Mouse (Mus musculus) neural tube, embryonic 14.5 days (tissue): ENCODE measurements around the gene Erc1. TPM values are rescaled to one million over a fixed set of nuclear protein-coding genes. Genes with fewer than 3 reads are reported as not detected.

Experiments used
- ATAC-seq: fragments of 200-750 bp; cut with Nextera tagmentation; 2 replicates; pipeline ENCODE4 v1.8.0; 2017; ENCODE audit warnings: low read depth, mild to moderate bottlenecking, moderate TSS enrichment, moderate library complexity
- H3K27ac ChIP-seq: fragments of 300-500 bp; sonication (generic); 2 replicates; pipeline ENCODE4 v1.5.1; 2014; ENCODE audit warnings: low read depth, mild to moderate bottlenecking, control low read depth, low read length, moderate library complexity, mixed read lengths
- H3K27me3 ChIP-seq: fragments of 300-500 bp; sonication (generic); 2 replicates; pipeline ENCODE4 v1.6.1; 2014; ENCODE audit warnings: low read length; ENCODE audit not compliant: control insufficient read depth, insufficient read depth
- H3K36me3 ChIP-seq: fragments of 300-500 bp; sonication (generic); 2 replicates; pipeline ENCODE4 v1.6.1; 2014; ENCODE audit warnings: low read length, mixed read lengths; ENCODE audit not compliant: control insufficient read depth, insufficient read depth
- H3K4me1 ChIP-seq: fragments of 300-500 bp; sonication (generic); 2 replicates; pipeline ENCODE4 v1.6.1; 2014; ENCODE audit warnings: low read length; ENCODE audit not compliant: control insufficient read depth, insufficient read depth
- H3K4me2 ChIP-seq: fragments of 300-500 bp; sonication (generic); 2 replicates; pipeline ENCODE4 v1.6.1; 2014; ENCODE audit warnings: mild to moderate bottlenecking, low read depth, low read length, control low read depth
- H3K4me3 ChIP-seq: fragments of 300-500 bp; sonication (generic); 2 replicates; pipeline ENCODE4 v1.5.1; 2014; ENCODE audit warnings: low read depth, low read length, control low read depth, mixed read lengths
- H3K9ac ChIP-seq: fragments of 300-500 bp; sonication (generic); replicated peaks from 2 replicates; pipeline ENCODE4 v1.6.1; 2014; ENCODE audit warnings: low read depth, mild to moderate bottlenecking, control low read depth, low read length, mixed read lengths
- H3K9me3 ChIP-seq: fragments of 300-500 bp; sonication (generic); 2 replicates; pipeline ENCODE4 v1.6.1; 2016; ENCODE audit warnings: low read length; ENCODE audit not compliant: control insufficient read depth
- WGBS: fragments of 180-500 bp; shearing (Covaris S2); extraction: QIAGEN DNeasy Blood & Tissue Kit; methylation state at CpG from one replicate; pipeline ENCODE4 v1.1.7; 2014; 5-methylcytosine and 5-hydroxymethylcytosine counted together
- polyA plus RNA-seq: library from polyadenylated mRNA; unstranded; fragments of >200 nt; fragmentation: Nextera tagmentation; extraction: Ambion mirVana; gene quantifications from 2 replicates; pipeline ENCODE4 v1.2.1, GENCODE M21; 2014

Erc1 gene
- polyA plus RNA-seq, 1 experiment from 2014 or later, result 66.1 TPM

DNA sequence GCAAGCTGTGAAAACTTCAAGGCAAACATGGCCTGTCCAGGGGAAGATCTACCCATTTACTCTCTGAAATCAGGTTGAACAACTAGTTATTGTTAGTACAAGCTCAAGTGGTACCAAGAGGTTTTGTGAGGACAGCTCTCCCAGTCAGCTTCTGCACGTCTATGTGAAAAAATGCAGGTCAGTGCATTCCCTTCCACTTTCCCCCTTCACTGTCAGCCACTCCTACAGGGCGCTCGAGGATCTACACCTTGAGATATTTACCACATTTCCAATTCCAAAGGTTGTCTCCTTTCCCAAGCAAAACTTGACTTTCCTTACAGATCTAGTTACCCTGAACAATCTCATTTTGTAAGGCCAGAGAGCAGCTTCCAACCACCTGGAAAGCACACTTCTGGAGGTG, 66.9 kb downstream of the Erc1 start:
- Histone ChIP-seq H3K27ac (no peak overlapping the region), H3K4me3 (no peak overlapping the region), H3K9me3 (no peaks in the 10 kb centered on the region), H3K9ac (no peak overlapping the region), H3K36me3 (no peaks in the 10 kb centered on the region), H3K4me2 (no peak overlapping the region), H3K4me1 (no peaks in the 10 kb centered on the region), H3K27me3 (no peaks in the 10 kb centered on the region)
- 90% methylated on average over 3 of the region's 3 CpGs for WGBS
- ATAC-seq, result no peak

DNA sequence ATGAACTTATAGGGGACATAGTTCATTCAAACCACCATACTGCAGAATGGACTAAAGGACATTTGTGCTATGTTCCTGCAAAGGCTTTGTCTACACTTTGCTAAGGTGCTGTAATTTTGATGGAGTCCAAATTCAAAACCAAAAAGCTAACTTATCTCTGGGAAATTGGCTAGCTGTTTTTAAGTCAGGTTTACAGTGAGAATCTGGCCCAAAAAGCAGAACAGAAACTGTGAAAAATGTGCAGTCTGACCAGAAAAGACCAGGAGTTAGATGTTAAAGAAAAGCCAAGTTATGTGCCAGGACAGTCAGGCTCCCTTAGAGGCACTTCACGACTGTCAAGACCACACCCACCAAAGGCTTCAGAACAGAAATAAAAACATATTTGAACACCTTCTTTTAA, 79.2 kb downstream of the Erc1 start:
- H3K9me3 ChIP-seq, result no peaks in the 10 kb centered on the region
- no peaks in the 10 kb centered on the region for H3K27me3 ChIP-seq
- H3K36me3 ChIP-seq, result peaks cover 2% of the 10 kb centered on the region; the same call in 1 of the 2 replicates
- no peak overlapping the region for H3K4me3 ChIP-seq
- ATAC-seq, result no peak
- H3K9ac ChIP-seq, result no peak overlapping the region
- 87% methylated on average over 1 of the region's 1 CpGs for WGBS
- no peaks in the 10 kb centered on the region for H3K4me1 ChIP-seq
- no peak overlapping the region for H3K4me2 ChIP-seq
- H3K27ac ChIP-seq, result no peak overlapping the region

DNA sequence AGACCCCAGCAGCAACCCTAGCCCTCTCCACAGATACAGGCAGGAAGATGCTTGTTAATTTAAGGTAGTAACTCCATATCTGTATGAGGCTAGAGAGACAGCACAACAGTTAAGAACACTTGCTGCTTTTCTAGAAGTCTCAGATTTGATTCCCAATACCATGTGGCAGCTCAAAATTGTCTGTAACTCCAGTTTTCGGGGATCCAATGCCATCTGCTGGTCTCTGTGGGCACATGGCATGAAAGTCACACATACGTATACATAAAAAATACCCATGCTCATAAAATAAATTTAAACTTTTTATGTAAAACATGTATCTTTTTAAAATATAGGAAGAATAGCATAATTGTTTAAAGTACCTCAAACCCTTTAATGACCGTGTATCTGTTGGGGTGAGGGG, 83.6 kb downstream of the Erc1 start:
- no peak overlapping the region for H3K27ac ChIP-seq
- H3K4me1 ChIP-seq, result no peaks in the 10 kb centered on the region
- H3K9me3 ChIP-seq, result no peaks in the 10 kb centered on the region
- no peak for ATAC-seq
- WGBS, result 94% methylated on average over 3 of the region's 3 CpGs
- no peaks in the 10 kb centered on the region for H3K36me3 ChIP-seq
- no peaks in the 10 kb centered on the region for H3K27me3 ChIP-seq
- H3K4me2 ChIP-seq, result no peak overlapping the region
- no peak overlapping the region for H3K9ac ChIP-seq
- no peak overlapping the region for H3K4me3 ChIP-seq

DNA sequence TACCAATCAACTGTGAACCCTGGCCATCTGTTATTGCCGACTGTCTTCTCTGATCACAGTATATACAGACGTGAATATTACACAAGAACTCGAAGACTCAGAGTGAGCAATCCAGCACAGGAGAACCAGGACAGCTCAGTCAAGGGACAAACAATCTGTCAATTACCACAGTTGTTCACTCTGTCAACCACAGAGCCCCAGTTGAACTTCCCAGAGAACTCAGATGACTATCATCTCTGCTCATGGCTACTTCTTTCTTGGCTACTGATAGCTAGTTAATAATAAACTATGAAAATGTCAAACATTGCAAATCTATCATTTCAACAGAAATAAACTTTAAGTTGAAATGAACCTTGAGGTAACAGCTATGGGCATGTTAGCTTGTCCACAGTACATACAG, 88.1 kb downstream of the Erc1 start:
- Histone ChIP-seq H3K9ac (no peak overlapping the region), H3K9me3 (no peaks in the 10 kb centered on the region), H3K36me3 (no peaks in the 10 kb centered on the region), H3K27ac (no peak overlapping the region), H3K27me3 (no peaks in the 10 kb centered on the region), H3K4me2 (no peak overlapping the region), H3K4me1 (no peaks in the 10 kb centered on the region), H3K4me3 (no peak overlapping the region)
- ATAC-seq, result no peak
- 86% methylated on average over 3 of the region's 3 CpGs for WGBS

DNA sequence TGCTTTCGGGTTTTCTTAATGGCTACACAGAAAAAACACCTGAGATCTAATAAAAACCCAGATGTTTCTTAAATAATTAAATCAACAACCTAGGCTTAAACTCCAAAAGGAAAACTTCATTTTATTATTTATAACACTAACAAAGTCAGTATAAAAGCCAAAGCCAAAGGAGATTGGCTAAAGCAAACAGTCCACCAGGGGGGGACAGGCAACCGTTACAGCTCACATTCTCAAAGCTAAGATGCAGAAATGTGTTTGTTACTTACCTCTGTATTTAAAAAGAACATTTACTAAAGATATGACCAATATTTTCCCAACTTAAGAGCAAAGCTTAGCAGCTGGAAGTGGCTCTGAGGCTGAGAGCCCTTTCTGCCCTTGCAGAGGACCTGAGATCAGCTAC, 89.5 kb downstream of the Erc1 start:
- H3K4me3 ChIP-seq, result no peak overlapping the region
- no peaks in the 10 kb centered on the region for H3K9me3 ChIP-seq
- no peaks in the 10 kb centered on the region for H3K27me3 ChIP-seq
- no peak for ATAC-seq
- no peak overlapping the region for H3K4me2 ChIP-seq
- 88% methylated on average over 2 of the region's 2 CpGs for WGBS
- no peaks in the 10 kb centered on the region for H3K36me3 ChIP-seq
- no peak overlapping the region for H3K27ac ChIP-seq
- H3K4me1 ChIP-seq, result no peaks in the 10 kb centered on the region
- no peak overlapping the region for H3K9ac ChIP-seq

DNA sequence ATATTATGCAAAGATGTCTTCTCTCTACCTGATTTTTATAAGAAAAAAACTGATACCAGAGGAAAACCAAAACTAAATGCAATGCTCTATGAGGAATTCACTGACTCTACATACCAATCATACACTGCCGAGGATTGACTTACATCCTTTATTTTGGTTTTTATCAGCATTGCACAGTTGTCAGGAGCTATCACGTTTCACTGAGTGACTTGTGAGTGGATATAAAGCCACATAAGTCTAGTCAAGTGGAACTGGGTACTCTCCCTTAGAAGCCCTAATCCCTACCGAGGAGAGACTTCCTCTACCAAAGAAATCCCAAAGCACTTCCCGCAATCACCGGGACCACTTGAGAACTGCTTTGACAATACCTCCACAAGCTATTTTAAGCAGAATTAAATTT, 90.2 kb downstream of the Erc1 start:
- Histone ChIP-seq H3K9me3 (no peaks in the 10 kb centered on the region), H3K27ac (no peak overlapping the region), H3K4me1 (no peaks in the 10 kb centered on the region), H3K4me3 (no peak overlapping the region), H3K36me3 (0 out of 2 replicates have a peak, but pooled peaks cover 3% of the 10 kb centered on the region), H3K27me3 (no peaks in the 10 kb centered on the region), H3K9ac (no peak overlapping the region), H3K4me2 (no peak overlapping the region)
- no peak for ATAC-seq
- WGBS, result 85% methylated on average over 5 of the region's 5 CpGs

DNA sequence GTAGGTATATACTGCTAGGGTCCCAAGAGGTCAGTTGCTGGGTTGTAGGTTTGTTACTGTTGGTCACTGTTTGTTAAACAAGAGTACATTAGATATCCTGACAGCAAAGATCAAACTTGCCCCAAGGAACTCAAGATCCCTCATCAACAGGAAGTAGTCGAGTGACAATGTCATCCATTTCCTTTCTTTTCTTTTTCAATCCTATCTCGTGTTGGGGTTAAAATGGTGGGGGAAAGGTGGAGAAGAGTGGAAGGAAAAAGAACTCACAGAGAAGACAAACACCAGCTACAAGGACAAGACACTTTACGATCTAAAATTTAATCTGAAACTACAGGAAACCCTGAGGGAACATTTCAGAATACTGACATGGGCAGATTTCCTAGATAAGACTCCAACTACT, 92.1 kb downstream of the Erc1 start:
- no peaks in the 10 kb centered on the region for H3K9me3 ChIP-seq
- H3K4me2 ChIP-seq, result no peak overlapping the region
- H3K27me3 ChIP-seq, result no peaks in the 10 kb centered on the region
- H3K27ac ChIP-seq, result no peak overlapping the region
- no peaks in the 10 kb centered on the region for H3K4me1 ChIP-seq
- ATAC-seq, result no peak
- WGBS, result 88% methylated on average over 3 of the region's 3 CpGs
- no peak overlapping the region for H3K4me3 ChIP-seq
- H3K36me3 ChIP-seq, result 0 out of 2 replicates have a peak, but pooled peaks cover 7% of the 10 kb centered on the region
- no peak overlapping the region for H3K9ac ChIP-seq

DNA sequence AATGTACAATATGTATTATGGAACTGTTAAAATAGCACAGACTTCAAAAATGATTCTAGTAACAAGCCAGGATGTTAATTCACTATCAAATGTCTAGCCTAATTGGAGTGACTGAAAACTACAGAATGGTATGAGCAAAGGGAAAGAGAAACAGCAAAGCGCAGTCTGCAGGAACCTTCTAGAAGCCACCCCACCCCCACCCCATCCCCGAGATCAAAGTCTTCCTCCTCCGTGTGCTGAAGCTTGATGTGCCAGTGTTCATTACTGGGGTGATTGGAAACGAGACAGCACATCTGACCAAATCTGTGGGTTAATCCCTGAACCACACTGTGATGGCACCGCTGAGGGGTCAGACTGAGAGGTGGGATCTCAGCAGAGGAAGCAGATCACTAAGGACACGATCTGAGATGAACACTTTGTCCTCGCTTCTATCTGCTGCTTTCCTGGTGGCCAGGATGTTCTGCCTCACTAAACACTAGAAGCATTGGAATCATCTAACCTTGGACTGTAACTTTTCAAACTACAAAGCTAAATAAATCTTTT, 98.8 kb downstream of the Erc1 start:
- Histone ChIP-seq H3K9me3 (no peaks in the 10 kb centered on the region), H3K36me3 (peaks cover 16% of the 10 kb centered on the region; the same call in 1 of the 2 replicates), H3K4me2 (no peak overlapping the region), H3K9ac (no peak overlapping the region), H3K4me1 (no peaks in the 10 kb centered on the region), H3K27me3 (no peaks in the 10 kb centered on the region), H3K27ac (no peak overlapping the region), H3K4me3 (no peak overlapping the region)
- 91% methylated on average over 7 of the region's 7 CpGs for WGBS
- no peak for ATAC-seq

DNA sequence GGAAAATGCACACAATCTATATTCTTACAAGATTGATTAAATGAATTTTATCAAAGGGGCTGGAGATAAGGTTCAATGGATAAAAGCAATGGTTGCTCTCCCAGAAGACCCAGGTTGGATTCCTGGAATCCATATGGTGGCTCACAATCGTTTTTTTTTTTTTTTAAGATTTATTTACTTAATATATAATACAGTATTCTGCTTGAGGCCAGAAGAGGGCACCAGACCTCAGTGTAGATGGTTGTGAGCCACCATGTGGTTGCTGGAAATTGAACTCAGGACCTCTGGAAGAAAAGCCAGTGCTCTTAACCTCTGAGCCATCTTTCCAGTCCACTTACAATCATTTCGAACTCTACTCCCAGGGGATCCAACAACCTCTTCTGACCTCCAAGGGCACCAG, 106.1 kb downstream of the Erc1 start:
- Histone ChIP-seq H3K27ac (no peak overlapping the region), H3K4me2 (no peak overlapping the region), H3K27me3 (no peaks in the 10 kb centered on the region), H3K9ac (no peak overlapping the region), H3K4me3 (no peak overlapping the region), H3K9me3 (no peaks in the 10 kb centered on the region), H3K36me3 (no peaks in the 10 kb centered on the region), H3K4me1 (no peaks in the 10 kb centered on the region)
- WGBS, result 80% methylated on average over 2 of the region's 2 CpGs
- ATAC-seq, result no peak
